Mouse (Mus musculus) right cerebral cortex, postnatal 10 days (tissue): ENCODE measurements around the gene Mipep.

Experiments
- DNase-seq, 2 experiments: peaks; one replicate each; pipeline ENCODE4 v3.0.0; 2021; ENCODE audit warnings: low spot score in 2 of 2

Gene Mipep

DNA sequence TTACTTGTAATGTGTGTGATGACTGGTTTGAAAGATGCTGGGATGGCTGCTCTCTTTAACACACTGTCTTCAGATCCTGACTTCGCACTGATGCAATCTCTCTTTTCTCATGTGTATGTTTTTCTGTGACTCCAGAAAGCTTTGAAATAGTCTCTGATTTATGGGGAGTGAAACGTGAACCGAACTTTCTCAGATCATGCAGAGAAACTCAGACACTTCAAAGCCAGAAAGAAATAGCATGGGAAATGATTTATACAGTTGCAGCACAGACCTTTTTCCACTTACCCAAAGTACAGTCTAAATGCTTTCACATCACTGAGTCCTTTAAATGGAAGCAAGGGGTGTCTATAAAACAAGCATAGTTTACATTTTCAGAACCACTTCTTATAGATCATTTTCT, 79.0 kb downstream of the Mipep start:
- DNase-seq, result no peak

DNA sequence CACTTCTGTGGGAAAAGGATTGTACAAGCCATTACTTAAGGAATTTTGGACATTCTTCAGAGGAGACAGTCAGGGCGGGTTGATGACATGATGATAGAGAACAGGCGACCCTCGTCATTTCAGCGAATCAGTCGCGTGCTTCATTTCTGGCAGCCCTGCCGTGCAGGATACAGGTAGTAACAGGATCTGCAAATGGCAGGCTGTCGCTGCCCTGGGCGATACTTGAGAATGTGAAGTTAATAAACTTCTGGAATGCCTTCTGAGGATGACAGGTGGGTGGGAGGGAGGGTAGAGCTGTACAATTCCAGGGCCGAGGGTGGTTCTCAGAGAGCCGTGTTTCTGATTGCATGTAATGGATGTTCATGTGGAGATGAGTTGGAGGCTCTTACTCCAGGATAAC, 82.0 kb downstream of the Mipep start:
- DNase-seq, result no peak

DNA sequence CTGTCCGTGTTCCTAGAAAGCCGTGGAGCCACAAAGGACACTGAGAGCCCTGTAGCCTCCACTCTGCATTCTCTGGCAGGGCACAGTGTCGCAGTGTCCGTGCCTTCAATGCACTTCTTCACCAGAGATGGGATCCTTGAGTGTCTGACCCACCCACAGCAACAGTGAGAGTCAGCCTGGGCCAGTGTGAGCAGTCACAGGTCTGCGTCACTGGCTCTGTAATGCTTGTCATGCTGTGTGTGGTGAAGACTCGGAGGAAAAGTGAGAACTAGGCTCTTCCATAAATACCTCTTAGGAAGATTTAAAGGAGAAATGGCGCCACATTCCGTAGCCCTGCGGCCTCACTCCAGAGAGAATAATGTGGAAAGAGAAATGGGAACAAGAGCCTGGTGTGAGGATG, 84.0 kb downstream of the Mipep start:
- no peak for DNase-seq

DNA sequence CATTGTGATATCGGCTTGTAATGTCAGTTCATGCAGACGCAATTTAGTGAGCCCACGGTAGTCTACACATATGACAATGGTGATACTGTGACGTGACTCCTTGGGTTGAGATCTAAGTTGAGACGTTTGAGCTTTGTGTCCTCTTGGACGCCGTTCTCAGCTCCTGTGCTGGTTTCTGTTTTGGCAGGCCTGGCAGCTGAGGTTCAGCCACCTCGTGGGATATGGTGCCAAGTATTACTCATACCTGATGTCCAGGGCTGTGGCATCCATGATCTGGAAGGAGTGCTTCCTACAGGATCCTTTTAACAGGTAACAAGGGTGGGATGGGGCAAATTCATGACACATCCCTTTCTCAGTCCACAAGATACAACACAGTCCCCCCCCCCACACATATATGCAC, 87.5 kb downstream of the Mipep start:
- DNase-seq, result no peak

DNA sequence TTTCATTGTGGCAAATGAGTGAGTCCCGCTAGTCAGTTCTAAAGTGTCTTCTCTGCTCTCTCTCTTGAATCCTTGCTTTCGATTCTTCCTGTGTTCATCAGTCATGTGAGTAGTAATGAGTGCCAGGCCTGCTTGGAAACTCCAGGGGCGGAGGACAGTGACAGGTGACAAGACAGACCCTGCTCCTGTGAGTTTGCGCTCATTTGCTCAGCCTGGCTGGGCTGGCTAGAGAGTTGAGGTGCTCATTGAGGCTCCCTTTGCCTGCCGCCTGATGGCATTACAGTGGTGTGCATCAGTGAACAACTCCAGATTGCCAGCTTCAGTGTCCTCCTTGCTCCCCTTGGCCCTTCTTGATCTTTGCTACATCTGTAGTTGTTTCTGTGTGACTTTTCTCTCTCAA, 97.7 kb downstream of the Mipep start:
- DNase-seq, result no peak

DNA sequence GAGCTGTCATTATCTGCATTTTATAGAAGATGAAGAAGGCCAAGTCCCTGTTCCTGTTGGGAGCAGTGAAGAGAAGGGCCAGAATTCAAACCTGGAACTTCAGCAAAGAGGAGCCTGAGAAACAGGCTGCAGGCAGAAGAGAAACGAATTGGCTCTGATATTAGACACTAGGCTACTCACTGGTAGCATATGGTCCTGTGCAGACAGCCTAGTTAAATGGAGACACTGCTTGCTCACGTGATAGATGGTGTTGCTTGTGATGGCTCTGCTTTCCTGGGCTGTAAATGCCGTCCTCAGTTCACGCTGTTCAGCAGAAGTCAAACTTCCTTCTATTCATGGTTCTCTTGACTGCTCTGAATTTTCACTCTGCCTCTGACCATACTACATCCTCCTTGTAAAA, 98.3 kb downstream of the Mipep start:
- no peak for DNase-seq

DNA sequence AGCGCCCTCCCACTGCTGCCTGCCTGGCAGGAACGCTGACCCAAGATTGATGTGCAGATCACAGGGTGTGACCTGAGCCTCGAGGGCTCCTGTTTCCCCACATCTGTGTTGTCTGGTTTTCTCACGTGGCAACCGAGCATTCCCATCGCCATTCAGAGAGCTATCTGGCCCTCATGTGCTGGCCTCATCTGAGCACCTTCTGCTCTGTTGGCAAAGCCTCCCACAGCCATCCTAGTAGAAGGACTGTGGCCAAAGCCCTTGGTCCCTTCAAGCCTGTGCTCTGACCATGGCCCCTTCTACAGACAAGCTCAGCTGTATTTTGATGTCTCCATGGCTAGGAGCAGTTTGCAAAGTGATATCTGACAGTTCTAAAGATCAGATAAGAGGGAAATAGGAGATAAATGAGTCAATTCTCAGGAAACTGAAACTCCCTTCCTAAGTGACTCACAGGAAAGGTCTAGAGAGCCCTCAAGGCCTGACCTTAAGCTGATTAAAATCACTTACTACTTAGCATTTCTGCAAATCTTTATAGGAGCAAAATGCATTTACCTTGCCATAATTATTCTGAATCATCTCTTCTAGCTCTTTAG, 101.1 kb downstream of the Mipep start:
- no peak for DNase-seq

DNA sequence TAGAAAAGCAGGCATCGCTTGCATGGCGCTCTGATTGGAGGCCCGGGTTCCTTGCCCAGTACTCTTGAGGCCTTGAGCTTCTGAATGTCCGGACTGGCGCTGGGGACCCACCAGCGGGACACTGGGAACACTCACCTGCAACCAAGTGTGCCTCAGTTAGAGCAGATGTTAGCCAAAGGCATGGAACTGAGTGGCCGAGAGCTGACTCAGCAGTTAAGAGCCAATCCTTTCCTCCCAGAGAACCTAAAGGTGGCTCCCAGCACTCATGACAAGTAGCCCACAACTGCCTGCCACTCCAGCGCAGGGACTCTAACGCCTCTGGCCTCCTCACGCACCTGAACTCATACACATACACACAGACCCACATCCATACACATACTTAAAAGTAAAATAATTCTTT, 109.5 kb downstream of the Mipep start:
- DNase-seq, result no peak

DNA sequence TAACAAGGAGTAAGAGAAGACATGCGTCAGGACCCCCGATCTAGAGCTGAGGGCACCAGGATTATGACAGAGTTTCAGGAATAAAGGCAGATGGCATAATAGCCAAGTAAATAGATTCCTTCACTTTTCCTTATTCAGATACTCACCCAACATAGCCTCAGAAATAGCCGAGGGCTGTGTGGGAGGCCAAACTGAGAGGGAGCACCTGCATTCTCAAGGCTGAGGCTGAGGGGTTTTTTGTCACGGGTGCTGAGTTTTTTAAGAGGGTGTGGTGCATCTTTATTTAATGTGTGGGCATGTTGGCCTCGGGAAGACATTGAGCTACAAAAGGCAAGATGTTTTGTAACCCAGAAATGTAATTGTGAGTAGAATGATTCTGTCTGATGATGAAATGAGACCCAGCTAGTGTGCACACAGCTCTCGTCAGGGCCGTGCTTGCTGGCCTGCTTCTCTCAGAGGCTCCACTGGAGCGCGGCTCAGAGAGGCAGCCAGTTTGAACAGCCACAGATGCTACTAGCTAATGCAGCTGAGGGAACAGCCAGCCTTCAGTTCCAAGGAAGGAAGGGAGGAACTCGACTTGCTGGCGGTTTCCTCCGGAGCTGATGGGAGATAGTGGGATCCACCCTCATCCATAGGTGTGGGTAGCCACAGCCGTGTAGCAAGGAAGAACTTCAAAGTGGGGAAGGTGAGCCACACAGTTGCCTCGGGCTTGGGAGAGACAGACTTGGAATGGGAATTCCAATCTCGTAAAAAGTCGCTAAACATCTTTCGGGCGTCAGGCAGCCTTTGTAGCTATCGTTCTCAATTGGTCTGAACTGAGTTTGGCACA, 111.0 kb downstream of the Mipep start:
- DNase-seq, result peak; percentile 57 to 61

DNA sequence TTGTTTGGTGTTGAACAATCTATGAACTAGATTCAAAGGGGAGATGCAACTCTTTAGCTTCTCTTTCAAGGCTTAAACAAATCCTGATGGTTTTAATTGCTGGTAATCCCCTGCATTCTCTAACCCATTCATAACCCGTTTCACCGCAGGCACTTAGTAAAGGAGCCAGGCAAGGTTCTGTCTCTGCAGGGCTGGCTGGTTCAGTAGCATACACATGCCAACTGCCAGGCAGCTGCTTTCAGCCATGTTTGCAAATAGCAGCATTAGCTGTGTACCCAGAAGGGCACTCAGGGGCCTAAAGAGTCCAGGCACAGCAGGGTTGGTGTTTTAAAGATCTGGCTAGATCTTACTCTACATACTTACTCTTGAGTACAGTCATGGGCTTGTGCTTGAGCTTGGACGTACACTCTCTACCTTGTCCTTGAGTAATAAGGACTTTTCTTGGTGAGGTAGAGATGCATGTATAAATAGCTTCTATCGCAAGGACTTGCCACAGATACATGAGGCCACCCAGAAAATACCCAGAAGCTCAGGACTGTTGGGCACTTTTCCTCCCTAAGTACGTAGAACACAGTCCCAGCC, 113.8 kb downstream of the Mipep start:
- no peak for DNase-seq

DNA sequence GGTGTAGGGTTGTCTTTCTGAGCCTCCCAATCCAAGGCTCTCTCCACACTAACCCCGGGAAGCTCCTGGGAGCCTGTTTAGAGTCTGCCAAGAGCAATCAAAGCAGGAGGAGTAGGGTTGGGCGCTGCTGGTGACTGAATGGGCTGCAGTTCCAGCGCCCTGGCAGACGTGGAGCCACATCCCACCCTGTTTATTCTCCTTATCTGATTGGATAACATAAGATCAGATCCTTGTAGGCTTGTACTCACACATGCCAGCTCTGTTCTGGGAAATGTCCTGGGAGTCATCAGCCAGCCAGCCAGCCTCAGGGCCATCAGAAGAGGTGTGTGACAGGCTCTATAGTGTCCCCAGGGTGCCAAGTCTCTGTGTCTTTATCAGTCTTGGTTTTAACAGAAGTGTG, 120.1 kb downstream of the Mipep start:
- DNase-seq, result no peak

DNA sequence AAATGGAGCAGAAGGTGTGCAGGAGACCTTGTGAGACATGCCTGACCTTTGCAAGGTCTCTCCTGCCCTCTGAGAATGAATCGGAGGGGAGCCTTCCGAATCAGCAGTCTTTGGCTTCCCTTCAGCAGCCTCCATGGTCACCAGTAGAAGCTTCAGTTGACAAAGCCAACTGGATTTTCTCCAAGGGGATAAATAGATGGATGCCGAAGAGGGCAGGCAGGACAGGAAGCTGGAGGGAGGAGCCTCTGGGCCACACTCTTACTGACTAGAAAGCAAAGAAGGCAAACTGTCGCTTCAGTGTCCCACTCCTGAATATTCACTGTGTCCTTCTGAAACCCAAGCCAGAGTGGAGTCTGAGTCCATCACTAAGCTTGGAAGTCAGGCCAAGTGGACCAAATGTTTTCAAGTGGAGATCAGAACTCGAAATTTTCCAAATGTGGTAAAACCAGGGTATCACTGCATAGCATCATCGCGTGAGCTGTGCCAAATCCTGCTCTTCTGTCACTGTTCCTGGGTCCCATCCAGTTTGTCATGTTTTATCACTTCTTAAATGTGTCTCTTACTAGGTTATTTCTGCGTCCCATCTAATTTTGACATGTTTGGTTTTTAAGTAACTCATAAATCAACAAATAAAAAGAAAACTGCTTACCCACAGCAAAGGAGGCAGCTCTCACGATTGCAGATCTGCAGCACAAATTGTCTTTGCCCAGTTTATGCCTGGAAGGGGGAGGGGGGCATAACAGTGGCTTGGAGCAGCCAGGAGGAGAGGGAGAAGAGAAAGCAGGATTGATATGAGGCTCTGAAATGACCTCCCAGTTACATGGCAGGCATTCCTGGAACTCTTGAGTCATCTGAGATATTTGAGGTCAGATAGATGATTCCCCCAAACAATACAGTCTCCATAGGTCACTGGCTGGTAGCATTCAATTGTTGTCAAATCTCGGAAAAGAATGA, 122.3 kb downstream of the Mipep start:
- no peak for DNase-seq

DNA sequence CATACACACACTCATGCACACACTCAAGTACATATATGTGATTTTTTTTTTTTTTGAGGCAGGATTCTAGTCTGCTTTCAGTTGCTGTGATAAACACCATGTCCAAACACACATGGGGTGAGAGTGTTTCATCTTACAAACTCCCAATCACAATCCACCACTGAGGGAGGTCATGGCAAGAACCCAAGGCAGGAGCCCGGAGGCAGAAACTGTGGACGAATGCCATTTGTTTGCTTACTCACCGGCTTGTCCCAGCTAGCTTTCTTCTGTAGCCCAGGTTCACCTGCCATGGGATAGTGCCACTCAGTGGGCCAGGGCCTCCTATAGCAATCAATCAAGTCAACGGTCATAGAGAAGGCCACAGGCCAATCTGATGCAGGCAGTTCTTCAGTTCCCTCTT, 125.0 kb downstream of the Mipep start:
- no peak for DNase-seq

DNA sequence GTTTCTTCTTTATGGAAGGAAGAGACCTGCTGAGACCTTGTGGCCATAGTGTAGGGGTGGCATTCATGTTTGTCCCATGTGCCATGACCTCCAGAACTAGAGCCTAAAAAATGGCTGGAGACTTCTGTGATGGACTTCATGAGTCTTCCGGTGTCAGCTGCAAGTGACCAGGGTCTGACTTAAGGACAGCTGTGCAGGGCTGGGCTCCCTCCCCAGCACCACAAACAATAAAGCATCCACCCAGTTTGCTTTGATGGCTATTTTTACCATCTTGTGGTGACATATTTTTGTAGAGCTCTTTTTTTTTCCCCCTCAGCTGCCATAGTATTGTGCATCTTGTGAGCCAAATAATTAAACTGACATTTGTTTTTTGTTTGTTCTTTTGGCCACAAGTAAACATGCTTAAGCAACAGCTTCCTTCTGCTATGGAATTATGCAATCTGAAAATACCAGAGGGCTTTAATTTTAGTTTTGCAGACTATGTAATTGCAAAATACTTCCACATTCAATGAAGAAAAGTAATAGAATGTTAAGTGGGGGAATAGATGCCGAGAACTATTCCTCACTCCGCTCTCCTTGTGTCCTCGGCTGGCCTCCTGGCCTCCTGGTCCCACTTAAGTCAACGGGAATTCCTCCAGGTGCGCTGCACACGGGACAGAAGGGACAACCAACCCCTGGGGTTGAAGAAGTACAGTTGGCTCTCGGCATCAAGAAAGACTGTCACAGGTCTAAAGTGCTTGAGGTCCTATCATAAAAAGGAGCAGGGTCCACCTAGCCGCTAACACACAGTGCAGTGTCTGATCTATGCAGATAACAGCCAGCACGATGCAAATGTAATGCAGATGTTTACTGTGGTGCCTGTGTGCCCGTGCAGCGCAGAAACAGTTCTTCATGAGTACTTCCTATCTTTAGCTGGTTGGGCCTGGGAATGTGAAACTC, 126.4 kb downstream of the Mipep start:
- no peak for DNase-seq

DNA sequence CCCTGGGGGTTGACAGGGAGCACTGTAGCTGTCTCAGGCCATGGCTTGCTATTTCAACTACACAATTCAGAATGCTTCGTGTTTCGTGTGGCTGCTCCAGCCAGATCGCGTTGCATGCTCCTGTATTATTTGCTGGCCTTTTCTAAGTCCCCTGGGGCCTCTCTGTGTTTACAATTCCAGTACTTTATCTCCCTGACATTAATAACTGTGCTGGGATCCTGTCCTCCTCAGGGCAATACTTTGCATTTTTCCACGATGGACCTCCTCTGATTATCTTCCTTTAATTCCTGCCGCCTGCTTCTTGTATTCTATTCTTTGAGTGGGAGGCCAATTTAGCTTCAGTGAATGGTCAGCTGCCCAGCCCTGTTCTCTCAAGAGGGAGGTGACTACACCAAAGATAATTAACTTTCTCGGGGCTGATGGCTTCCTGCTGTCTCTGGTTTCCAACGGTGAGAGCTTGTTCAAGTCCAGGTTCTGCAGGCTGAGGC, 128.7 kb downstream of the Mipep start:
- DNase-seq, result no peak

DNA sequence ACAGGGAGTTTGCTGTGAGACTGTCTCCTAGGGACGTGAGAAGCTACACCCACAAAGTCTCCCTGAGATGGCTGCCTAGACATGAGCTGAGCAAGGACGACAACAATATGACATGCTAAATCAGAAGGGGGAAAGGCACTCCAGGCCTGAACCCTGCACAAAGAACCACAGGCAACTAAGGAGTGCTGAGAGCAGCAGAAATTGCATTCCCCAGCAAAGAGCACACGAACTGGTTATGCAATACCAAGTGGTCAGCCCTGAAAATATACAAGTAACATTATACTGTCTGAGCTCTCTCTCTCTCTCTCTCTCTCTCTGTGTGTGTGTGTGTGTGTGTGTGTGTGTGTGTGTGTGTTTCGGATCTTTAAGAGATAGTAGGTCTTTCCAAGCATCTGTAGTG, 132.3 kb downstream of the Mipep start:
- no peak for DNase-seq

DNA sequence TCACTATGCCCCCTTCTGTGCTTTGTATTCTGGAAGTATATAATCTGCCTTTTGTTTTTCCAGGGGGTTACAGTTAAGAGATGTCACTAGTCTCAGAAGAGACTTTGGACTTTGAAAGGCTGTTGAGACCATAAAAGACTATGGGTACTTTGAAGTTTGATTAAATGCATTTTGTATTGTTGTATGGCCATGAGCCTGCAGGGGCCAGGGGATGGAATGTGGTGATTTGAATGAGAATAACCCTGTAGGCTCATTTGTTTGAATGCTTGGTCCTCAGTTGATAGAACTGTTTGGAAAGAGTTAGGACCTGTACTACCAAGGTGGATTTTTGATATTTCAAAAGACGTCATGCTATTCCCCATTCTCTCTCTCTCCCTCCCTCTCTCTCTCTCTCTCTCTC, 141.6 kb downstream of the Mipep start:
- DNase-seq, result no peak

DNA sequence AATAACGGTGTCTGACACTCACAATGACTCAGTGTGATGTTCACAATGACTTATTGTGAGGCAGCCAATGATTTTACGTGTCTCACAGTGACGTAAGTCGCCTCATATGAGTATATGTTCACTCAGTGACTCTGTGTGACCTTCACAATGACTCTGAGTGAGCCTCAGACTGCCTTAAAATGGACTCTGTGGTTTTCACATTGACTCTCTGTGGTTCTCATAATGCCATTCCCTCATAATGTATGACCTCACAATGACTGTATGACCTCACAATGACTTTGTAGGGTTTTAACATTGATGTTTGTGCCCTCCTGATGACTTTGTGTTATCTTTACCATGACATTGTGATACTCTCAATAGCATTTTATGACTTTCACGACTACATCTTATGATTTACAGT, 151.3 kb downstream of the Mipep start:
- DNase-seq, result no peak

DNA sequence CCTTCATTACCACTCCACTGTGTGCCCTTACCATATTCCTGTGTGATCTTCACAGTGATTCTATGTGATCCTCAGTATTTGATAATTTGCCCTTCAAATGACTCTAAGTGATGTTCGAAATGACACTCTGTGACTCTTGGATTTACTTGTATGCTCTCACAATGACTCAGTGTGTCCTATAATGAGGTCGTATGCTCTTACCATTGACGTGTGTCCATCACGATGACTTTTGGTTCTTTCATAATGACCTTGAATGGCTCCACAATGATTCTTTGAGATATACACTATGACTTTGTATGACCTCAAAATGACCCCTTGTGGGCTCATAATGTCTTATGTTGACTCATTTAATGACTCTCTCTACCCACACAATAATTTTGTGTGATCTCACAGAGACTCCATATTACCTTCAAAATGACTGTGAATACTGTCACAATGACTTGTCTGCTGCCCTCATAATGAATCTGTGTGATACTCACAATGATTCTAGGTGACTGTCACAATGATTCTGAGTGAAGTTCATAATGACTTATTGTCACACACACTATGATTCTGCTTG, 153.2 kb downstream of the Mipep start:
- no peak for DNase-seq
